Mouse (Mus musculus) liver, adult 2 months (tissue): ENCODE measurements around the gene Gramd1c.

Experiments
- CTCF ChIP-seq: fragments of 200-500 bp; IDR thresholded peaks from 2 replicates; pipeline ENCODE4 v1.5.1; 2011; ENCODE audit warnings: low read depth, low read length, control low read depth
- POLR2A ChIP-seq: fragments of 200-500 bp; IDR thresholded peaks from 2 replicates; pipeline ENCODE4 v1.6.1; 2011; ENCODE audit warnings: low read length, control low read depth; ENCODE audit not compliant: insufficient read depth; ENCODE audit errors: extremely low read depth

- TF ChIP-seq CTCF (no peak), POLR2A (no peak)
These were observed 42.1 kb upstream of the Gramd1c start for GRCm38 (mm10) chr16:44105211-44105610.
